Mouse (Mus musculus): ENCODE data around the gene Ccdc137.

DNA sequence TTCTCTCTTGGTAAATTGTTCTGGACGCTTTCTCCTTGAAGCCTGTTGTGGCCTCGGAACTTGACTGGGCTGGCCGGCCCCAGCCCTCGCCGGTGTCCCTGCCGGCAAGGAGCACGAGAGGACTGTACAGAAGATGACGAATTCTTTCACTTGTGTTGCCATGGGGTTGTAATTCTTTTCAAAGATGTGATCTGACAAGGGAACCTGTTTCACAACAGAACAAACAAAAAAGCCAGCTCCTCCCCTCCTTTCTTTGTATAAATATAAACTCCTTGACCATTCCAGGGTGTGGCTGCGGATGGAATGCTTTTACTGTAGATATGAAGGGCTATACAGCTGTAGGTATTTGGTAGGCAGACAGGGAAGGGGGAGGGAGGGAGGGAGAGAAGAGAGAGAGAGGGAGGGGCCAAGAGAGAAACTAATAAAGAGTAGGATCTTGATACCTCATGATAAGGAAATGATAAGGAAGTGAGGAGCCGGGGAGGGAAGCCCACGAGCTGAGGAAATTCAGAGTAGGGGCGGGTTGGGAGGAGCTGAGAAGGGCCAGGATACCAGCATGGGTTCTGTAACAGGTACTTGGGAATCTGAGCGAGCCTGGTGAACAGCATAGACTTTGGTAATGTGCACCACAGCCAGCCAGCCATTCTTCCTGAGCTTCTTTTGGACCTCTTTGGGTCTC, 49.8 kb downstream of the Ccdc137 start:
- TF ChIP-seq POLR2A (IDR thresholded peaks at IDR 0.05; ENCODE audit: low read depth, low read length) (no peak), CTCF (IDR thresholded peaks at IDR 0.05; ENCODE audit: borderline replicate concordance, insufficient read depth, low read length) (no peak)

Data from embryonic fibroblast, embryonic 13.5 days (primary cell).